27 mouse cellular contexts compared by ENCODE assay signal in genomic region chr1:36697030-36697429, GRCm38 (mm10). TPM values are rescaled to one million over a fixed set of nuclear protein-coding genes. Genes with fewer than 3 reads are reported as not detected.
A peak's percentile ranks its signal among the peaks of the same experiment; 100 is the strongest.
DNase-seq lines count a peak whose midpoint lies in the region; ATAC-seq and TF ChIP-seq lines count a peak whose summit lies in the region.
"Had no signal": no experiment of that assay in that cellular context is flagged by ENCODE, and none has a peak within 500 bp of the region (broad histone marks: within the 10 kb centered on the region; RNA-seq: fewer than 3 reads in every experiment).

No protein-coding gene starts in this region.

- H3K9me3 ChIP-seq in embryonic facial prominence, embryonic 13.5 days: no peaks in the 10 kb centered on the region
- H3K9me3 ChIP-seq in embryonic facial prominence, embryonic 10.5 days: no peaks in the 10 kb centered on the region
- no peaks in the 10 kb centered on the region for H3K9me3 ChIP-seq in limb, embryonic 13.5 days
- H3K9me3 ChIP-seq in limb, embryonic 10.5 days (replicated peaks): no peaks in the 10 kb centered on the region
- no peaks in the 10 kb centered on the region for H3K9me3 ChIP-seq in limb, embryonic 14.5 days (ENCODE audit: control insufficient read depth, low read length)
- H3K9me3 ChIP-seq in neural tube, embryonic 15.5 days (replicated peaks): no peaks in the 10 kb centered on the region
- H3K9me3 ChIP-seq: embryonic facial prominence, embryonic 12.5 days; forebrain, embryonic 10.5 days; forebrain, embryonic 13.5 days; G1E; heart, embryonic 10.5 days; heart, embryonic 13.5 days had no signal

- H3K4me1 ChIP-seq in embryonic facial prominence, embryonic 13.5 days: peaks cover 7% of the 10 kb centered on the region
- H3K4me1 ChIP-seq in embryonic facial prominence, embryonic 10.5 days: peaks cover 7% of the 10 kb centered on the region
- H3K4me1 ChIP-seq in limb, embryonic 13.5 days: peaks cover 16% of the 10 kb centered on the region
- peaks cover 7% of the 10 kb centered on the region for H3K4me1 ChIP-seq in limb, embryonic 10.5 days
- H3K4me1 ChIP-seq in limb, embryonic 14.5 days (ENCODE audit: control insufficient read depth, insufficient read depth, low read length): peaks cover 5% of the 10 kb centered on the region; the same call in 1 of the 2 replicates
- peaks cover 9% of the 10 kb centered on the region for H3K4me1 ChIP-seq in neural tube, embryonic 15.5 days

- ATAC-seq in embryonic facial prominence, embryonic 13.5 days (ENCODE audit: insufficient number of reproducible peaks, insufficient read depth, low FRiP score, low TSS enrichment, low read depth): no peak
- ATAC-seq in limb, embryonic 13.5 days (ENCODE audit: low FRiP score, low read depth): no peak
- no peak for ATAC-seq in limb, embryonic 14.5 days (ENCODE audit: low FRiP score, low read depth)
- ATAC-seq in neural tube, embryonic 15.5 days (ENCODE audit: low FRiP score): no peak
- ATAC-seq: forebrain, embryonic 13.5 days; forebrain, embryonic 16.5 days; hindbrain, postnatal 0 days; inflammation-experienced regulatory T-cells, adult 6 months; Patski had no signal

- H3K36me3 ChIP-seq in embryonic facial prominence, embryonic 13.5 days: peaks cover 59% of the 10 kb centered on the region
- peaks cover 68% of the 10 kb centered on the region for H3K36me3 ChIP-seq in embryonic facial prominence, embryonic 10.5 days (replicated peaks)
- H3K36me3 ChIP-seq in limb, embryonic 13.5 days: peaks cover 56% of the 10 kb centered on the region
- peaks cover 66% of the 10 kb centered on the region for H3K36me3 ChIP-seq in limb, embryonic 10.5 days
- H3K36me3 ChIP-seq in limb, embryonic 14.5 days (ENCODE audit: control insufficient read depth, insufficient read depth, low read length): peaks cover 61% of the 10 kb centered on the region
- H3K36me3 ChIP-seq in neural tube, embryonic 15.5 days: peaks cover 47% of the 10 kb centered on the region

- H3K4me2 ChIP-seq in embryonic facial prominence, embryonic 13.5 days: no peak overlapping the region
- no peak overlapping the region for H3K4me2 ChIP-seq in limb, embryonic 13.5 days (replicated peaks)
- no peak overlapping the region for H3K4me2 ChIP-seq in limb, embryonic 14.5 days (replicated peaks; ENCODE audit: low read depth, low read length, severe bottlenecking)
- no peak overlapping the region for H3K4me2 ChIP-seq in neural tube, embryonic 15.5 days
- H3K4me2 ChIP-seq: embryonic facial prominence, embryonic 12.5 days; forebrain, embryonic 13.5 days; heart, embryonic 13.5 days; hindbrain, embryonic 14.5 days had no signal

- H3K4me3 ChIP-seq in embryonic facial prominence, embryonic 13.5 days: no peak overlapping the region
- no peak overlapping the region for H3K4me3 ChIP-seq in embryonic facial prominence, embryonic 10.5 days
- H3K4me3 ChIP-seq in limb, embryonic 13.5 days: no peak overlapping the region
- no peak overlapping the region for H3K4me3 ChIP-seq in limb, embryonic 10.5 days
- no peak overlapping the region for H3K4me3 ChIP-seq in limb, embryonic 14.5 days (replicated peaks; ENCODE audit: low read length)
- H3K4me3 ChIP-seq in neural tube, embryonic 15.5 days (replicated peaks): no peak overlapping the region
- H3K4me3 ChIP-seq: embryonic facial prominence, embryonic 12.5 days; forebrain, embryonic 10.5 days; forebrain, embryonic 13.5 days; heart, adult 2 months; heart, embryonic 10.5 days; heart, embryonic 13.5 days had no signal

- DNase-seq in embryonic facial prominence, embryonic 10.5 days (ENCODE audit: low spot score): no peak
- no peak for DNase-seq in limb, embryonic 10.5 days (ENCODE audit: low spot score)
- no peak for DNase-seq in limb, embryonic 14.5 days (ENCODE audit: low spot score)
- DNase-seq: adrenal gland, postnatal 10 days; adrenal gland, postnatal 36 days; cerebellum, adult 18-20 months; cerebellum, adult 9-10 months; cerebellum, postnatal 14 days; gastrocnemius, postnatal 10 days; gastrocnemius, postnatal 36 days; heart, adult 2 months; heart, postnatal 14 days had no signal

- H3K9ac ChIP-seq in embryonic facial prominence, embryonic 13.5 days: peak overlapping the region; percentile 23; the same call in 1 of the 2 replicates
- 0 out of 2 replicates have a peak overlapping the region, but pooled peaks have one; percentile 25 for H3K9ac ChIP-seq in limb, embryonic 13.5 days
- H3K9ac ChIP-seq in limb, embryonic 14.5 days (ENCODE audit: low read depth, low read length, severe bottlenecking): 0 out of 2 replicates have a peak overlapping the region, but pooled peaks have one; percentile 16
- H3K9ac ChIP-seq in neural tube, embryonic 15.5 days (replicated peaks): no peak overlapping the region
- H3K9ac ChIP-seq: embryonic facial prominence, embryonic 12.5 days; forebrain, embryonic 13.5 days; hindbrain, embryonic 14.5 days had no signal

- 54% methylated on average over 5 of the region's 5 CpGs for WGBS in embryonic facial prominence, embryonic 13.5 days
- 68% methylated on average over 5 of the region's 5 CpGs for WGBS in embryonic facial prominence, embryonic 10.5 days
- 66% methylated on average over 5 of the region's 5 CpGs for WGBS in limb, embryonic 13.5 days
- WGBS in limb, embryonic 10.5 days: 68% methylated on average over 5 of the region's 5 CpGs
- WGBS in limb, embryonic 14.5 days: 54% methylated on average over 5 of the region's 5 CpGs
- WGBS in neural tube, embryonic 15.5 days: 72% methylated on average over 5 of the region's 5 CpGs

- H3K27ac ChIP-seq in embryonic facial prominence, embryonic 13.5 days: no peak overlapping the region
- H3K27ac ChIP-seq in embryonic facial prominence, embryonic 10.5 days (replicated peaks): no peak overlapping the region
- H3K27ac ChIP-seq in limb, embryonic 13.5 days: no peak overlapping the region; the same call in 1 of the 2 replicates
- no peak overlapping the region for H3K27ac ChIP-seq in limb, embryonic 10.5 days
- H3K27ac ChIP-seq in limb, embryonic 14.5 days (replicated peaks; ENCODE audit: low read depth, low read length): no peak overlapping the region
- no peak overlapping the region for H3K27ac ChIP-seq in neural tube, embryonic 15.5 days (replicated peaks)
- H3K27ac ChIP-seq: embryonic facial prominence, embryonic 12.5 days; forebrain, embryonic 10.5 days; forebrain, embryonic 13.5 days; heart, adult 2 months; heart, embryonic 10.5 days; heart, embryonic 13.5 days; hindbrain, embryonic 14.5 days; hindbrain, postnatal 0 days had no signal

- no peak for TF ChIP-seq POLR2A in limb, embryonic 14.5 days (IDR thresholded peaks at IDR 0.05; ENCODE audit: borderline replicate concordance, extremely low read depth, insufficient read depth, insufficient read length)

- H3K27me3 ChIP-seq in embryonic facial prominence, embryonic 13.5 days: no peaks in the 10 kb centered on the region
- no peaks in the 10 kb centered on the region for H3K27me3 ChIP-seq in embryonic facial prominence, embryonic 10.5 days (replicated peaks; ENCODE audit: low read depth, poor library complexity, severe bottlenecking)
- no peaks in the 10 kb centered on the region for H3K27me3 ChIP-seq in limb, embryonic 13.5 days
- H3K27me3 ChIP-seq in limb, embryonic 10.5 days (ENCODE audit: low read depth, poor library complexity, severe bottlenecking): no peaks in the 10 kb centered on the region
- no peaks in the 10 kb centered on the region for H3K27me3 ChIP-seq in limb, embryonic 14.5 days (ENCODE audit: control insufficient read depth, insufficient read depth, low read length)
- H3K27me3 ChIP-seq in neural tube, embryonic 15.5 days (replicated peaks): no peaks in the 10 kb centered on the region
- H3K27me3 ChIP-seq: embryonic facial prominence, embryonic 12.5 days; forebrain, embryonic 13.5 days; heart, embryonic 13.5 days; Patski had no signal

RNA-seq across cellular contexts. Expression of gene Cox5b, which starts 5.8 kb away (rescaled TPM):
- 510 and 517 TPM in 2 replicates for polyA plus RNA-seq in embryonic facial prominence, embryonic 13.5 days (2015; fragmentation: Nextera tagmentation; extraction: Ambion mirVana)
- 515 and 522 TPM in 2 replicates for polyA plus RNA-seq in embryonic facial prominence, embryonic 10.5 days (2016; fragmentation: Nextera tagmentation; extraction: Ambion mirVana)
- 479 and 511 TPM in 2 replicates for polyA plus RNA-seq in limb, embryonic 13.5 days (2015; fragmentation: Nextera tagmentation; extraction: Ambion mirVana)
- 535 and 559 TPM in 2 replicates for polyA plus RNA-seq in limb, embryonic 10.5 days (2016; fragmentation: Nextera tagmentation; extraction: Ambion mirVana)
- 291 and 342 TPM in 2 replicates for polyA plus RNA-seq in limb, embryonic 14.5 days (2012; rRNA removed)
- polyA plus RNA-seq in limb, embryonic 14.5 days (2014; fragmentation: Nextera tagmentation; extraction: Ambion mirVana): 544 and 588 TPM in 2 replicates
- polyA plus RNA-seq in neural tube, embryonic 15.5 days (2015; fragmentation: Nextera tagmentation; extraction: Ambion mirVana): 808 and 899 TPM in 2 replicates

RNA-seq across cellular contexts. Expression of gene 4933424G06Rik, which starts 12.9 kb away (rescaled TPM):
- 0.21 and 0.25 TPM in 2 replicates for polyA plus RNA-seq in embryonic facial prominence, embryonic 13.5 days (2015; fragmentation: Nextera tagmentation; extraction: Ambion mirVana)
- not detected in 2 replicates for polyA plus RNA-seq in embryonic facial prominence, embryonic 10.5 days (2016; fragmentation: Nextera tagmentation; extraction: Ambion mirVana)
- not detected in 2 replicates for polyA plus RNA-seq in limb, embryonic 13.5 days (2015; fragmentation: Nextera tagmentation; extraction: Ambion mirVana)
- not detected in 2 replicates for polyA plus RNA-seq in limb, embryonic 10.5 days (2016; fragmentation: Nextera tagmentation; extraction: Ambion mirVana)
- 0.10 TPM in 1 of 2 replicates, not detected in the other for polyA plus RNA-seq in limb, embryonic 14.5 days (2012; rRNA removed)
- polyA plus RNA-seq in limb, embryonic 14.5 days (2014; fragmentation: Nextera tagmentation; extraction: Ambion mirVana): not detected in 2 replicates
- polyA plus RNA-seq in neural tube, embryonic 15.5 days (2015; fragmentation: Nextera tagmentation; extraction: Ambion mirVana): 0.32 and 0.74 TPM in 2 replicates
- polyA plus RNA-seq: embryonic facial prominence, embryonic 12.5 days; forebrain, embryonic 10.5 days; forebrain, embryonic 13.5 days; G1E; heart, adult 2 months; heart, embryonic 10.5 days; heart, embryonic 13.5 days; heart, embryonic 16.5 days; inflammation-experienced regulatory T-cells, adult 6 months had no signal

RNA-seq across cellular contexts. Expression of gene Fam178b, which starts 14.0 kb away (rescaled TPM):
- 0.81 and 2.2 TPM in 2 replicates for polyA plus RNA-seq in embryonic facial prominence, embryonic 13.5 days (2015; fragmentation: Nextera tagmentation; extraction: Ambion mirVana)
- 0.57 and 0.65 TPM in 2 replicates for polyA plus RNA-seq in embryonic facial prominence, embryonic 10.5 days (2016; fragmentation: Nextera tagmentation; extraction: Ambion mirVana)
- polyA plus RNA-seq in limb, embryonic 13.5 days (2015; fragmentation: Nextera tagmentation; extraction: Ambion mirVana): 0.53 and 0.69 TPM in 2 replicates
- polyA plus RNA-seq in limb, embryonic 10.5 days (2016; fragmentation: Nextera tagmentation; extraction: Ambion mirVana): 1.3 and 1.6 TPM in 2 replicates
- 0.67 and 1.1 TPM in 2 replicates for polyA plus RNA-seq in limb, embryonic 14.5 days (2012; rRNA removed)
- 1.1 and 1.5 TPM in 2 replicates for polyA plus RNA-seq in limb, embryonic 14.5 days (2014; fragmentation: Nextera tagmentation; extraction: Ambion mirVana)
- 0.27 and 0.51 TPM in 2 replicates for polyA plus RNA-seq in neural tube, embryonic 15.5 days (2015; fragmentation: Nextera tagmentation; extraction: Ambion mirVana)
- polyA plus RNA-seq: forebrain, embryonic 16.5 days; G1E; hindbrain, embryonic 14.5 days; Patski had no signal

RNA-seq across cellular contexts. Expression of gene Actr1b, which starts 17.2 kb away (rescaled TPM):
- 99.2 and 103 TPM in 2 replicates for polyA plus RNA-seq in embryonic facial prominence, embryonic 13.5 days (2015; fragmentation: Nextera tagmentation; extraction: Ambion mirVana)
- polyA plus RNA-seq in embryonic facial prominence, embryonic 10.5 days (2016; fragmentation: Nextera tagmentation; extraction: Ambion mirVana): 137 and 141 TPM in 2 replicates
- polyA plus RNA-seq in limb, embryonic 13.5 days (2015; fragmentation: Nextera tagmentation; extraction: Ambion mirVana): 105 and 119 TPM in 2 replicates
- 155 and 156 TPM in 2 replicates for polyA plus RNA-seq in limb, embryonic 10.5 days (2016; fragmentation: Nextera tagmentation; extraction: Ambion mirVana)
- polyA plus RNA-seq in limb, embryonic 14.5 days (2012; rRNA removed): 162 and 189 TPM in 2 replicates
- polyA plus RNA-seq in limb, embryonic 14.5 days (2014; fragmentation: Nextera tagmentation; extraction: Ambion mirVana): 85.7 and 93.1 TPM in 2 replicates
- polyA plus RNA-seq in neural tube, embryonic 15.5 days (2015; fragmentation: Nextera tagmentation; extraction: Ambion mirVana): 122 TPM in 2 replicates
